In genomic region chr12:41330988-41331671, GRCm38 (mm10) we compare ENCODE assay signal across 22 mouse cellular contexts.
DNase-seq lines count a peak whose midpoint lies in the region; ATAC-seq and TF ChIP-seq lines count a peak whose summit lies in the region.
"Had no signal": no experiment of that assay in that cellular context is flagged by ENCODE, and none has a peak within 500 bp of the region (broad histone marks: within the 10 kb centered on the region; RNA-seq: fewer than 3 reads in every experiment).

No protein-coding gene starts in this region.

- peak; percentile 45 for DNase-seq in midbrain, embryonic 11.5 days (ENCODE audit: low spot score, missing footprints)
- DNase-seq in midbrain, embryonic 10.5 days (ENCODE audit: low spot score): no peak
- peak; percentile 5 for DNase-seq in induced T-regulatory cell, adult 2 months (ENCODE audit: low read depth)
- no peak for DNase-seq in gastrocnemius, adult 18-20 months (ENCODE audit: low spot score)
- DNase-seq in forebrain, postnatal 0 days: no peak
- DNase-seq: adrenal gland, postnatal 14 days; cerebellum, adult 18-20 months; cerebellum, adult 9-11 months; cerebellum, postnatal 36 days; gastrocnemius, adult 2 months; gastrocnemius, postnatal 25 days; heart, postnatal 10 days; heart, postnatal 4 days; kidney, adult 8-10 months had no signal

- H3K36me3 ChIP-seq in midbrain, embryonic 11.5 days (ENCODE audit: control insufficient read depth, insufficient read depth, low read length): no peaks in the 10 kb centered on the region
- H3K36me3 ChIP-seq in midbrain, embryonic 10.5 days: no peaks in the 10 kb centered on the region
- H3K36me3 ChIP-seq in forebrain, postnatal 0 days (ENCODE audit: insufficient read depth): no peaks in the 10 kb centered on the region
- H3K36me3 ChIP-seq: embryonic facial prominence, embryonic 13.5 days; forebrain, embryonic 12.5 days; G1E; hindbrain, embryonic 15.5 days; intestine, embryonic 15.5 days had no signal

- no peaks in the 10 kb centered on the region for H3K27me3 ChIP-seq in midbrain, embryonic 11.5 days (ENCODE audit: control insufficient read depth, insufficient read depth, low read length)
- no peaks in the 10 kb centered on the region for H3K27me3 ChIP-seq in midbrain, embryonic 10.5 days (ENCODE audit: low read depth, poor library complexity, severe bottlenecking)
- H3K27me3 ChIP-seq in forebrain, postnatal 0 days (ENCODE audit: insufficient read depth, low read length): no peaks in the 10 kb centered on the region
- H3K27me3 ChIP-seq: embryonic facial prominence, embryonic 13.5 days; forebrain, embryonic 12.5 days; hindbrain, embryonic 15.5 days; intestine, embryonic 15.5 days had no signal

- no peak overlapping the region for H3K9ac ChIP-seq in midbrain, embryonic 11.5 days (ENCODE audit: low read length)
- no peak overlapping the region for H3K9ac ChIP-seq in forebrain, postnatal 0 days
- H3K9ac ChIP-seq: embryonic facial prominence, embryonic 13.5 days; forebrain, embryonic 12.5 days; hindbrain, embryonic 15.5 days; intestine, embryonic 15.5 days had no signal

- H3K4me1 ChIP-seq in midbrain, embryonic 11.5 days (ENCODE audit: control insufficient read depth, insufficient read depth, low read length): no peaks in the 10 kb centered on the region
- H3K4me1 ChIP-seq in midbrain, embryonic 10.5 days: peaks cover 4% of the 10 kb centered on the region; the same call in 1 of the 2 replicates
- no peaks in the 10 kb centered on the region for H3K4me1 ChIP-seq in forebrain, postnatal 0 days (ENCODE audit: insufficient read depth)
- H3K4me1 ChIP-seq: embryonic facial prominence, embryonic 13.5 days; forebrain, embryonic 12.5 days; hindbrain, embryonic 15.5 days; intestine, embryonic 15.5 days had no signal

- no peaks in the 10 kb centered on the region for H3K9me3 ChIP-seq in midbrain, embryonic 11.5 days (ENCODE audit: control insufficient read depth, low read length)
- no peaks in the 10 kb centered on the region for H3K9me3 ChIP-seq in midbrain, embryonic 10.5 days (replicated peaks)
- no peaks in the 10 kb centered on the region for H3K9me3 ChIP-seq in forebrain, postnatal 0 days (ENCODE audit: low read length)
- H3K9me3 ChIP-seq: embryonic facial prominence, embryonic 13.5 days; forebrain, embryonic 12.5 days; hindbrain, embryonic 15.5 days; intestine, embryonic 15.5 days had no signal

- no peak for TF ChIP-seq CTCF in forebrain, postnatal 0 days (IDR thresholded peaks at IDR 0.05; ENCODE audit: low read depth)

- H3K27ac ChIP-seq in midbrain, embryonic 11.5 days (ENCODE audit: low read depth, low read length): no peak overlapping the region
- no peak overlapping the region for H3K27ac ChIP-seq in midbrain, embryonic 10.5 days (replicated peaks)
- no peak overlapping the region for H3K27ac ChIP-seq in forebrain, postnatal 0 days (ENCODE audit: low read depth, low read length)
- H3K27ac ChIP-seq: embryonic facial prominence, embryonic 13.5 days; forebrain, embryonic 12.5 days; gastrocnemius, adult 2 months; hindbrain, embryonic 15.5 days; intestine, embryonic 15.5 days had no signal

- no peak overlapping the region for H3K4me2 ChIP-seq in midbrain, embryonic 11.5 days
- H3K4me2 ChIP-seq in forebrain, postnatal 0 days (ENCODE audit: low read depth): no peak overlapping the region
- H3K4me2 ChIP-seq: embryonic facial prominence, embryonic 13.5 days; forebrain, embryonic 12.5 days; hindbrain, embryonic 15.5 days; intestine, embryonic 15.5 days had no signal

- no peak for ATAC-seq in midbrain, embryonic 11.5 days (ENCODE audit: low FRiP score)
- peak; percentile 62 for ATAC-seq in CD4-positive, CD25-positive, alpha-beta regulatory T cell, adult 4 months
- ATAC-seq in forebrain, postnatal 0 days: no peak
- ATAC-seq: activated CD4-positive, CD25-positive, alpha-beta regulatory T cell, adult 4 months; forebrain, embryonic 16.5 days; intestine, embryonic 15.5 days had no signal

- no peak overlapping the region for H3K4me3 ChIP-seq in midbrain, embryonic 11.5 days (ENCODE audit: low read depth, low read length)
- H3K4me3 ChIP-seq in midbrain, embryonic 10.5 days: no peak overlapping the region
- H3K4me3 ChIP-seq in forebrain, postnatal 0 days (ENCODE audit: low read depth, low read length): no peak overlapping the region
- H3K4me3 ChIP-seq: embryonic facial prominence, embryonic 13.5 days; forebrain, embryonic 12.5 days; gastrocnemius, adult 2 months; hindbrain, embryonic 15.5 days; intestine, embryonic 15.5 days had no signal

- 79% methylated on average over 7 of the region's 7 CpGs for WGBS in midbrain, embryonic 11.5 days
- 79% methylated on average over 7 of the region's 7 CpGs for WGBS in midbrain, embryonic 10.5 days
- WGBS in forebrain, postnatal 0 days: 64% methylated on average over 7 of the region's 7 CpGs

Comparison
In these comparisons a context has a peak if more than half of its experiments do, and no peak if none do; other contexts are left out.
1. DNase-seq: peak in midbrain, embryonic 11.5 days (single experiment) and induced T-regulatory cell, adult 2 months (single experiment); none in midbrain, embryonic 10.5 days (single experiment), gastrocnemius, adult 18-20 months (single experiment) and forebrain, postnatal 0 days (single experiment).